Mouse (Mus musculus) left cerebral cortex, postnatal 4 days (tissue): ENCODE measurements around the gene Sowahc. TPM values are rescaled to one million over a fixed set of nuclear protein-coding genes. Genes with fewer than 3 reads are reported as not detected.

Source experiments
- DNase-seq: peaks from one replicate; pipeline ENCODE4 v3.0.0-alpha.2; 2022
- intact Hi-C: fragments of 180-260 bp; cut with DNase I; formaldehyde crosslinking; loops from one replicate; pipeline ENCODE4 v1.15.1; 2025
- total RNA-seq, 2 experiments: library from RNA; stranded (reverse); gene quantifications; 2 replicates each; pipeline ENCODE4 v1.2.3; 2021

Gene Sowahc
- total RNA-seq, 2 experiments from 2014 or later: 15.0 to 17.7 TPM

DNA sequence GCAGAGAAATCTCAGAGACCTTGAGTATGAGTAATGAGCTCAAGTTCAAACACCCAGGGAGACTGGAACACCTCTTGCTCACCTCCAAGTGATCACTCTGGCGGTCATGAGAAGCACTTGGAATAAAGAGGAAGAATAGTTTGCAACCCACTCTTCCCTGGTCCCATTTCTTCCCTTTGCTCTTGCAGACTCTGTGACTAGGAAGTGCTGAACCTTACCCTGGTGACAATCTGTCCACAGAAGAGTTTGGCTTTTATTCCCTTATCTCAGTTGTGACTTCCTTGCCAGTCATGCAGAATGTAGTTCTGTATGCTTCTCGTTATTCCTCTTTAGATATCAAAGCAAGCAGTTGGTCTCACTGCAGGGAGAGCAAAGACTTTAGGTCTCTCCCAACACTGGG, 30.2 kb downstream of the Sowahc start:
- intact Hi-C loops: no loop called here

GRCm38 (mm10) chr10:59252396-59252795, 30.6 kb downstream of the Sowahc start:
- no peak for DNase-seq

More for the DNA sequence above, 30.2 kb downstream of the Sowahc start:
- no peak for DNase-seq

GRCm38 (mm10) chr10:59253541-59254079, 31.9 kb downstream of the Sowahc start:
- intact Hi-C loops: no loop called here

More at GRCm38 (mm10) chr10:59252396-59252795, 30.6 kb downstream of the Sowahc start:
- intact Hi-C loops: no loop called here

DNA sequence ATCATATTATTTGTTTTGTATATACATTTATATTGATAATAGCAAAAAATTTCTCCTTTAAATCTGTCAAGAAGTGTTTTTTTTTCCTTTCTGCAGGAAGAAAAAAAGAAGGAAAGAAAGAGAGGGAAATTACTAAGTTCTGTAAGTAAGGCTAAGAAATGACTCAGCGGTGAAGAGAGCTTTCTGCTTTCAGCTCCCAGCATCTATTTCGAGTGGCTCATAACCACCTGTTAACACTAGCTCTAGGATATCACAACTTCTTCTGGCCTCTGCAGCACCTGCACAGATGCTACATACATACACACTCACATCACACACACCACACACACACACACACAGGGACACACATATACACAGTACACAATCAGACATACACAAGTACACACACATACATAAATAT, 34.8 kb downstream of the Sowahc start:
- intact Hi-C loops: no loop called here

More at GRCm38 (mm10) chr10:59253541-59254079, 31.9 kb downstream of the Sowahc start:
- DNase-seq: no peak

DNA sequence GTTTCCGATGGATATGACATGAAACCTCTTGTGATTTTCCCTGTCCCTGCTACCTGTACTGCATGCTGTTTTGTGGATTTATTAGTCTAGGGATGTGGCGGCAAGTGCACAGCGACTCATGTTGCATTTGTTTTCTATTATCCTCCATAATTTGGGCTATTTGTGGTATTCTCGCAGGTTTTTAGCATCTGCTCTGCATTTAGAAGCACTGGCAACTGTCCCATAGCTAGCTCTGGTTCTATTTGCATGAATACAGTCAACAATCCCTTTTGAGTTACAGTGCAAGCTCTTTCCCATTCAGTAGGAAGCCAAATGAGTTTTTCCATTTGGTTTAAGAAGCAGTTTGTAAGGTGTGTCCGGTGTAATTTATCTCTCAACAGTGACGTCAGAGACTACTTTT, 37.8 kb downstream of the Sowahc start:
- DNase-seq: no peak

More for the DNA sequence above, 34.8 kb downstream of the Sowahc start:
- DNase-seq: no peak

DNA sequence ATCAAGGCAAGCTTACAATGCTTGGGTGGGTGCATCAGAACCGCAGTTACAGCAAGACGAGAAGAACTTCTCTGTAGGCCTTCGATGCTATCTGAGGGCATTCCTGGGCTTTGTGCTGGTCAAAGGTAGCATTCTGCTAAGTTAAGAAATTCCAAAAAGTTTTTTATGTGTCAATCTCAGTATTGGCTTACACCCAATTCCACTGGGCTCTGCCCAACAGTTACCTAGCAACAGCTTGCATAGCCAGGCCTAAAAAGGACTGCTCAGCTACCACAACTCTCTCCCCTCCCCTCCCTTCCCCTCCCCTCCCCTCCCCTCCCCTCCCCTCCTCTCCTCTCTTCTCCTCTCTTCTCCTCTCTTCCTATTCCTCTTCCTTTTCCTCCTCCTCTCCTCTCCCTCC, 39.9 kb downstream of the Sowahc start:
- DNase-seq: no peak
- intact Hi-C loops: no loop called here

More for the DNA sequence above, 37.8 kb downstream of the Sowahc start:
- intact Hi-C loops: no loop called here

DNA sequence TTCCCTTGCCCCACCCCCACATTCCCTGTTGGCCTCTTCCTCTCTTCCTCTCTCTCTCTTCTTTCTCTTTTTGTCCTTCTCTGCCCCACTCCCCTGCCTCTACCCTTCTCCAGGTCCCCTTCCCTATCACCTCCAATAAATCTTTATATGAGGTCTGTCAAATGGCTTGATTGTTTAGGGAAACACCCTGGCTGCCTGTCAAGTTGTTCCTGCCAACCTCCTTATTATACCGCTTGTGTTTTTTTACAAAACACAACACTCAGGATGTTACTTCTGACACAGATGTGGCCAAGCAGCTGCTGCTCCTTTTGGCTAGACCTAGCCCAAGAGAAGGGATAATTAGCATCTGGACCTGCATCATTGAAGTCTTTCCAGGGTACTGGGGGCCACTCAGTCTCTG, 40.3 kb downstream of the Sowahc start:
- intact Hi-C loops: no loop called here
- DNase-seq: no peak

- intact Hi-C loops: no loop called here
- DNase-seq: no peak
These were observed 41.2 kb downstream of the Sowahc start for GRCm38 (mm10) chr10:59262979-59263378.

GRCm38 (mm10) chr10:59265067-59265466, 43.3 kb downstream of the Sowahc start:
- no peak for DNase-seq
- intact Hi-C loops: no loop called here

- intact Hi-C loops: no loop called here
These were observed 43.9 kb downstream of the Sowahc start for GRCm38 (mm10) chr10:59265674-59266073.

GRCm38 (mm10) chr10:59266097-59266496, 44.3 kb downstream of the Sowahc start:
- intact Hi-C loops: no loop called here
- no peak for DNase-seq

More at GRCm38 (mm10) chr10:59265674-59266073, 43.9 kb downstream of the Sowahc start:
- DNase-seq: no peak

GRCm38 (mm10) chr10:59267275-59267674, 45.5 kb downstream of the Sowahc start:
- DNase-seq: no peak
- intact Hi-C loops: no loop called here

- intact Hi-C loops: no loop called here
- DNase-seq: no peak
These were observed 46.4 kb downstream of the Sowahc start for GRCm38 (mm10) chr10:59268109-59268508.

GRCm38 (mm10) chr10:59268754-59269153, 47.0 kb downstream of the Sowahc start:
- no peak for DNase-seq
- intact Hi-C loops: no loop called here

DNA sequence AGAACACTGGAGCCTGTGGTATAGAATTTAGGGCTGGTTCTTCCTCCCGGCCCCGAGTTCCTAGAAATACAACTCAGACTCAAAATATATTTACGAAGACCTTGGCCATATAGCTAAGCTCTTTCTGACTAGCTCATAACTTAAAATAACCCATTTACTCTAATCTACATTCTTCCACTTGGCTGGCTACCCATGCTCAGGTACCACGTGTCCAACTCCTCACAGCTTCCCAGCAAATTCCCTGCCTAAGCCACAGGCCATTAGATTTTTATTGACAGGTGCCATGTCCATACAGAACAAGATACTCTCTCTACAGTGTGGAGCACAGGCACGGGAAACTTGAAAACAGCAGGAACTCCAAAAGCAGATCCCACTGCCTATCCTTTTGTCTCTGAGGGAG, 54.0 kb downstream of the Sowahc start:
- DNase-seq: no peak
- intact Hi-C loops: no loop called here

Other genes with a start within 250 kb of the Sowahc start
- gene Sept10, start 106 bp upstream of the Sowahc start, total RNA-seq: 10 to 100 TPM; 16.7 to 18.4 TPM
- gene P4ha1, start 101.3 kb downstream of the Sowahc start, total RNA-seq: 10 to 100 TPM; 21.1 to 21.8 TPM
- 10 to 100 TPM; 45.0 to 48.3 TPM for gene Gm10273, start 173.7 kb downstream of the Sowahc start, total RNA-seq
- gene Pla2g12b, start 181.7 kb downstream of the Sowahc start, total RNA-seq: not detected
- gene Oit3, start 219.8 kb downstream of the Sowahc start, total RNA-seq: under 1 TPM in 1 of 2 experiments, not detected in 1; 0.32 TPM